Mouse (Mus musculus): ENCODE measurements around the gene Slc30a6.

GRCm38 (mm10) chr17:74430074-74430473, 34.7 kb downstream of the Slc30a6 start:
- TF ChIP-seq CTCF (IDR thresholded peaks at IDR 0.05; ENCODE audit: low read depth) (no peak), EP300 (optimal IDR thresholded peaks at IDR 0.05) (no peak)
